Mouse (Mus musculus) left cerebral cortex, adult 18-20 months (tissue): ENCODE data around the gene Ggt5. TPM values are rescaled to one million over a fixed set of nuclear protein-coding genes. Genes with fewer than 3 reads are reported as not detected.

Source experiments
- DNase-seq, 2 experiments: peaks; one replicate each; pipeline ENCODE4 v3.0.0; 2021 to 2022; ENCODE audit warnings: low spot score in 2 of 2, mixed read lengths in 1 of 2
- total RNA-seq, 2 experiments: library from RNA; stranded (reverse); gene quantifications; 2 replicates each; pipeline ENCODE4 v1.2.3; 2021

Gene Ggt5
- total RNA-seq, 2 experiments from 2014 or later = 2.2 to 2.9 TPM

- no peak for DNase-seq
Measured at GRCm38 (mm10) chr10:75649406-75649995, 60.4 kb downstream of the Ggt5 start.

DNA sequence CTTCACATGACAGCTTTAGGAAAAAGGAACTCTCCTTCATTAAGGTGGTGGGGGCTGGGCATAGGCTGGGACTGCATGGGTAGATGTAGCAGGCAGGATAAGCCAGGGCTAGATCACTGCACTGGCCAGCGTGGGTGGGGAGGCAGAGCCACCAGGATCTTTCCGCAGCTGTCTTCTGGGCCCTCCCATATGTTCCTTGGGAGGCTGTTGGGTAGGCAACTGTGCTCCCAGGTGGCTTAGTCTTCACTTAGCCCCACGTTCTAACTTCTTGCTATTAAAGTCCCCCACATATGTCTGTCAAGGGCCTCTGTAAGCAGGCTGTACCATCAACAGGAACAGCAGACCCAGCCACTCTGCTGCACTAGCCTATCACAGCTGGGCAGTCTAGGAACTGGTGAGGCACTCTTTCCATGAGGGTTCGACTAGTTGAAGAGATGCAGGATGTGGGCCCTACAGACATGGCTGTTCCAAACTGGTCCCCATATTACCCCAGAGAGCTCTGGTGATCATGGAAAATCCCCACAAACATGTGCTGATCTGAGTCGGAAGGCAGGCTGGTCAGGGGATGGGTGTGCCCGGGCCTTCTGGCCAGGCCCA is 61.3 kb downstream of the Ggt5 start:
- DNase-seq = peak in 1 of 2 experiments; percentile 27

GRCm38 (mm10) chr10:75651381-75652068 is 62.4 kb downstream of the Ggt5 start:
- no peak for DNase-seq

- DNase-seq = no peak
Measured at GRCm38 (mm10) chr10:75654053-75654452, 64.9 kb downstream of the Ggt5 start.

DNA sequence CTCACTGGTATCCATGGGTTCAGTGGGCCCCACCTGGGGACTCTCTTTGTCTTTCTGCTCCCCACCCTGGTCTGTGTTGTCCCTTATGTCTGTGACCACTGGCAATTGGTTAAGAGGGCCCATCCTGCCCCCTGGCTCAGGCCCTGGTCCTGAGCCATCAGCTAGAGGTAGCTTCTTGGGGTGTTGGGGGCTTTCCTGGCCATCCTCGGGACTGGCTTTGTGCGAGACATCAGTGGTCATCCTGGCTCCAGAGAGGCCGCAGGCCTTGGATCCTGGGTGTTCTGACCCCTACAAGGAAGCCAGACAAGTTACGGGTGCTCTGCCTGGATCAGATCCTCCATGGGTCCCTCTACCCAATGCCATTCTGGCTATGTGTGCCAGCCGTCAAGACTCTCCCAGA is 68.0 kb downstream of the Ggt5 start:
- no peak for DNase-seq

DNA sequence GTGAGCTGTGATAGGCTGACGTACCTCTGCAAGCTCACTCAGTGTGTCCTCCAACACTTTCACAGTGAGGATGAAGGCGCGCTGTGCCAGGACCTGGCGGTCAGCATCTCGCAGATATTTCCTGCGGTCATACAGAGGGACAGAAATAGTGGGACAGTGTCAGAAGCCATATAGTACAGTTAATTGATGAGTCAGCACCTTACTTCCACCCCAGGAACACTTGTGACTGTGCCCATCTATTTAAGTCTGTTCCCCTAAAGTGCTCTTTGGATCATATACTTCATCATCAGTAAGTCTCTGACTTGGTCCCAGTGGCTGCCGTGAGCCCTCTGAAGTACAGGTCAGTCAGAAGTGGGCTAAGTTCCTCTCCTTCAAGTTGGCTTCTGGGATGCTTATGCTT is 68.6 kb downstream of the Ggt5 start:
- no peak for DNase-seq

- no peak for DNase-seq
Measured at GRCm38 (mm10) chr10:75661381-75661780, 72.2 kb downstream of the Ggt5 start.

DNA sequence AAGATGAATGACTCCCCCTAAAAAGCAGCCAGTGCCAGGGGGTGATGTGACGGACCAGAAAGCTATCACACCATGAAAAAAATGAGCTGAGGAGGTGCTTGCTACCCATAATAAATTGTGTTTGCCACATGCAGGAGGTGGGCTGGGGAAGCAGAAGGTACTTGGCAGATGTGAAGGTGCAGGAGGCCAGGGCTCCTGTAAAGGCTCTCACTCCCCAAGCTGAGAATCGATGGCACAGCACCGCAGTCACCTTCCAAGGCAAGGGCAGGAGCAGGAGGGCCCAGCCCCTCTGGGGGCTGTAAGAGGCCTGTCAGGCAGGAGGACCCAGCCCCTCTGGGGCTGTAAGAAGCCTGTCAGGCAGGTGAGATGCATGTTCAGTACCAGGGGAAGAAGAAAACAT is 72.7 kb downstream of the Ggt5 start:
- DNase-seq = no peak

DNA sequence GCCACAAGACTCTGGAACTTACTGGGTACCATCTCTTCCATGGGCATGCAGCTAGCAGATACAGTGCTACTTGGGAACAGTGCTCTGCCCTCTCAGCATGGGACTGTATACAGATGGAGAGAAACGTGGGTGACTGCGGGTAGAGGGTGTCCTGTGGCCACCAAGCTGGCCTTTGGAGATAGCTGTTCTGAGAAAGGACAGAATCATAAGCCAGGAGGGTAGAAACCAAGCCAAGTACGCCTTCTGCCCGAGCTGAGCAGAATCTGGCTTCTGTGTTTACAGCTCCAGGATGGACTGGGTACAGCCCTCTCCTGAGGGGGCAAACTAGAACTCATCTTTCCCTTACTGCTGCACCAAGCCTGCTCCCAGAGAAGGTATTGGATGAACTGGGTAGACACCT is 73.4 kb downstream of the Ggt5 start:
- no peak for DNase-seq

DNA sequence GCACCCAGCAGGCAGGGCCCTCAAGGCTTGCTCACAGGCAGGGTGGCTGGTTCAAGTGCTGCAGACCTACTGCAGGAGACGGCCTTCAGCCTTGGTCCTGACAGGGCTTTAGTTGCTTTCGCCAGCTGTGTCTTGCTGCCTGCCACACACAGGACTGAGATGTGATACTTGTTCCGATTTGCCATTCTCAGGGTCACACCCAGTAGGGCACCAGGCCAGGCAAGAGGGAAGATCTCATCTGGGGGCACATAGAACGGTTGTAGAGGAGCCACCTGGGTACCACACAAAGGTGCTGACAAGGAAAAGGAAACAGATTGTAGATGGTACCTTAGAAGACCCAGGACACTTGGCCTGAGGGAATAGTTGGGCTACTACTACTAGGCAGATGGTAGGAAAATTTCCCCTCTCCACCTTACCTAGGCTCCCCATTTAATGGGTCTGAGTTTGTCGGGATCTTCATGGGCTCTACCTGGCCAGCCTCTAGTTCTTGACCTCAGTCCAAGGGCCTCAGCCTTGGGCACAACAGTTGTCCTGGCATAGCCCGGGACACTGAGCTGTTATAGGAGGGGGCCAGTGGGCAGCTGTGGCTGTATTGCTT is 75.6 kb downstream of the Ggt5 start:
- DNase-seq = no peak

- DNase-seq = no peak
Measured at GRCm38 (mm10) chr10:75666451-75667030, 77.4 kb downstream of the Ggt5 start.

Other genes starting within 250 kb of the Ggt5 start
- under 1 TPM; 0.37 to 0.63 TPM for gene Upb1, start 188.2 kb upstream of the Ggt5 start, total RNA-seq
- gene Snrpd3, start 71.8 kb upstream of the Ggt5 start, total RNA-seq = 10 to 100 TPM; 66.6 TPM
- 10 to 100 TPM; 15.3 to 15.9 TPM for gene Gucd1, start 71.4 kb upstream of the Ggt5 start, total RNA-seq
- gene Lrrc75b, start 29.0 kb upstream of the Ggt5 start, total RNA-seq = 10 to 100 TPM; 10.2 to 10.5 TPM
- 1 to 10 TPM; 3.6 to 4.1 TPM for gene Ggt1, start 27.7 kb upstream of the Ggt5 start, total RNA-seq
- 1 to 10 TPM; 8.8 to 9.0 TPM for gene Susd2, start 54.7 kb downstream of the Ggt5 start, total RNA-seq
- gene Cabin1, start 175.0 kb downstream of the Ggt5 start, total RNA-seq = 10 to 100 TPM; 62.9 to 63.0 TPM
- gene Ddt, start 184.1 kb downstream of the Ggt5 start, total RNA-seq = 10 to 100 TPM; 53.6 to 54.5 TPM
- gene Gm20441, start 191.6 kb downstream of the Ggt5 start, total RNA-seq = not detected
- 1 to 10 TPM; 2.5 to 2.6 TPM for gene Gstt3, start 192.1 kb downstream of the Ggt5 start, total RNA-seq
- gene Gstt1, start 209.2 kb downstream of the Ggt5 start, total RNA-seq = 10 to 100 TPM; 14.2 to 16.5 TPM
- not detected for gene Gstt4, start 233.2 kb downstream of the Ggt5 start, total RNA-seq
- 1 to 10 TPM; 4.3 to 5.0 TPM for gene Gstt2, start 248.1 kb downstream of the Ggt5 start, total RNA-seq